Mouse (Mus musculus) monocyte, adult 5-6 weeks (primary cell): ENCODE measurements around the gene 2310034G01Rik. TPM values are rescaled to one million over a fixed set of nuclear protein-coding genes. Genes with fewer than 3 reads are reported as not detected.

Experiments used
- ATAC-seq: fragments of 153-309, 156-312 bp; replicated peaks from 2 replicates; pipeline ENCODE4 v1.8.0; 2017; ENCODE audit warnings: mild to moderate bottlenecking; ENCODE audit not compliant: low TSS enrichment, insufficient number of reproducible peaks, severe bottlenecking, poor library complexity, low FRiP score
- total RNA-seq: library from RNA; stranded (forward); fragments of 200-1000, 200-491, 200-594 nt; gene quantifications from 3 replicates; pipeline ENCODE4 v1.2.3, GENCODE M21; 2017

The 2310034G01Rik gene
- total RNA-seq, 1 experiment from 2014 or later: 1.5 TPM

GRCm38 (mm10) chr19:46363294-46364009, 13.3 kb upstream of the 2310034G01Rik start:
- ATAC-seq: no peak

GRCm38 (mm10) chr19:46362104-46362503, 12.0 kb upstream of the 2310034G01Rik start:
- ATAC-seq: no peak

DNA sequence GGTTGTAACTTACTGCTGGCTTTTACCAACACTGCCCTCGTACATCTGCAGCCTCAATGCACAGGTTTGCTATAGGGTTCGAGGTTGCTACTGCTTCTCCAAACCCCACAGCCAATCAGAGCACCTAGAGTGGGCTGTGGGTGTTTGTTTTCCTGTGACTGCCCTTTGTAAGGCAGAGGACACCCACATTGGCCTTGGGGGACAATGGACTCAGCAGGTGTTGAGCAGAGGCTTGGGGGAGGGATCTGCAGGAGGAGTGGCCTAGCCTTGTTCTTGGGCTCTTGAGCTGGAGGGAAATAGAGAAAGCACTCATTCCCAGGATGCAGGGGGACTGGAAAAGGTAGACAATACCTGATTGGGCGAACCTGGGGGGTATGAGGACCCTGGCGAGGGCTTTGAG, 8.3 kb upstream of the 2310034G01Rik start:
- ATAC-seq: no peak

DNA sequence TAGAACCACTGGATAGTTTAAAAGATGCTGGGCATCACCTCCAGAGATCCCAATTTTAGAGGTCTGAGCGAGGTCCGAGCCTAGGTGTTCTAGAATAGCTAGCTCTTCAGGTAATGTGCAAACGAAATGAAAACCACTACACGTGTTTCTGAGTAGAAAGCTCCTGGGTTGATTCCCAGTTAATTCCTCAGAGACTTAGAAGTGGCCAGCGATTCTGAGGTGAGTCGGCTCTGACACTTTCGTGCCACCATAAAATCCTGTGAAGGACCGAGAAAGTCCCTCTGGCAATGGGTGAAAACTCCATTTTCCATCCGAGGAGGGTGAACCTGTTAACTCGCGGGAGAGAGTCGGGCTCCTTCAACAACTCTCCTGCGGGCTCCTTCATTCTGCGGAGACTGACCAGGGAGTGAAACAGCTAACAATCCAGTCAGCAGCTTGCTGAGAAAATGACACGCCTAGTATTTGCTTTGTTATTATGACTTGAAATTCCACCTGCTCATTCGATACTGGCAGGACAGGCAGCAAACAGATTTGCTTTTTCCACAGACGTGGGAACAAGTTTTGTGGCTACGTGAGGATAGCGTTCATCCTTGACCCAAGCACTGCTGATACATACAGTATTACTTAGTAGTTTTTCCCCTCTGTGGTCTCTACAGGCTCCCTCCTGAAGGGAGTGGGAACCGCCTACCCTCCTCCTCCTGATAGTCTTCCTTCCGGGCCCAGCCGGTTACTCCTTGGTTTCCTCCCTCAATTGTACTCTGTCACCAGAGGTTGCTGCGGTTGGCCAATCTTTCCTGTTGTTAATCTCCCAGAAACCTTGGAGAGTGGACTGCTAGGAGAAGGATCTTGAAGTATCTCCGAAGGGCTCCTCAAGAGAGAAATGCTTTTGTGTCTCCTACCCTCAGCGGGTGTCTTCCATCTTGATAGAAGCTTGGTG, 7.5 kb upstream of the 2310034G01Rik start:
- ATAC-seq: no peak

DNA sequence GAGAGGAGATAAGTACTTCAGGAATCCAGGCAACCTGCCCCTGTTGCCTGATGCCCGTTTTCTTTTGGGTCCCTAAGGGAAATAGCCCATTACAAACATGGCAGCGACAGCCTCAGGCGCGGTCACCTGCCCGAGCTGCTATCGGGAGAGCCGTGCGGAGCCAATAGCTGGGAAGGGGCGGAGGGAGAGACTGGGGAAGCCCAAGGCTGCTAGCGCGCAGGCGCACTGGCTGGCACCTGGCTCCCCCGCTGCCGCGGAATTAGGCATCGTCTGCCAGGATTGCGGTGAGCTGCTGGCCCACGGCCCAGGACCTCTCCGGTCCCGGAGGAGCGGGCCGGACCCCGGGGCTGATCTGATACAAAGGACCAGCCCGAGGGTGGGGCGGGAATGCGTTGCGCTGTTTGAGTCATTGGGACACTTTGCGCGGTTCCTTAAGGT, 6.6 kb upstream of the 2310034G01Rik start:
- peak; percentile 90 for ATAC-seq

DNA sequence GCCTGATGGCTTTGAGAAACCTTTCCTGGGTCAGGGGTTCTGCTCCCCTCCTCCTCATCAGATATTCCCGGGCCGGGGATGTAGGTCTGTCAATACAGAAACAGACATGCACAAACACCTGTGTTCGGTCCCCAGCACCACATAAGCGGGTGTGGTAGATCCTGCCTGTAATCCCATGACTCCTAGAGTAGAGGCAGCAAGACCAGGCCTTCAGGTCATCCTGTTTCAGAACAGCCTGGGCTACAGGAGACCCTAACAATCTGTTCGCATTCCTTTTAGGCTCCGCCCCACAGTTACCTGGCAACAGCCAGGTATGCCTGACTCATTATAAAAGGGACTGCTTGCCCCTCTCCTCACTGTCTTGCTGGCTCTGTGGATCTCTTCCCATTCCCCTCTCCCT, 552 bp downstream of the 2310034G01Rik start:
- ATAC-seq: no peak

GRCm38 (mm10) chr19:46348761-46349458, 1.2 kb downstream of the 2310034G01Rik start:
- peak; percentile 54 for ATAC-seq

DNA sequence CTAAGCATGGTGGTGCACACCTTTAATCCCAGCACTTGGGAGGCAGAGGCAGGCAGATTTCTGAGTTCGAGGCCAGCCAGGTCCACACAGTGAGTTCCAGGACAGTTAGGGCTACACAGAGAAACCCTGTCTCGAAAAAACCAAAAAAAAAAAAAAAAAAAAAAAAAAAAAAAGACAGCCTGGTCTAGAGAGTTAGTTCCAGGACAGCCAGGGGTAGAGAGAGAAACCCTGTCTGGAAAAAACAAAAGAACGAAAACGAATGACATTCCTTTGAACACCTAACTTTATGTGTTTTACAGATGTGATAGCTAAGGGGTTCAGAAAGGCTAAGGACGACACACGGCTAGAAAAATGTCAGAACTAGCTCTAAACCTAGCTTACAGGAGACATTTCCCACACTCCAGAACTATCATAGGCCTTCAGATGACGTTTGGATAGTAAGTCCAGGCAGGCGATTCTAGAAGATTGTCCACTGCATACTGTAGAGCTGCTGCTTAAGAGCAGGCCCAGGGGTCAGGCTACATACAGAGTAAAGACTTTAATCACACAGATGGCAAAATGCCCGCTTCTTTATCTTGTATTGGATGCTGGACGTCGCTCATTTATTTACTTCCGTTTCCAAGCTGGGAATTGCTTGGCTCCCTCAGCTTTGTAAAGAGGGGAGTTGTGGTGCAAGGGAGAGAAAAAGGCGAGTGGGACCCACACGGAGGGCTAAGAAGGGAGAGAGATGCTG, 2.0 kb downstream of the 2310034G01Rik start:
- no peak for ATAC-seq

DNA sequence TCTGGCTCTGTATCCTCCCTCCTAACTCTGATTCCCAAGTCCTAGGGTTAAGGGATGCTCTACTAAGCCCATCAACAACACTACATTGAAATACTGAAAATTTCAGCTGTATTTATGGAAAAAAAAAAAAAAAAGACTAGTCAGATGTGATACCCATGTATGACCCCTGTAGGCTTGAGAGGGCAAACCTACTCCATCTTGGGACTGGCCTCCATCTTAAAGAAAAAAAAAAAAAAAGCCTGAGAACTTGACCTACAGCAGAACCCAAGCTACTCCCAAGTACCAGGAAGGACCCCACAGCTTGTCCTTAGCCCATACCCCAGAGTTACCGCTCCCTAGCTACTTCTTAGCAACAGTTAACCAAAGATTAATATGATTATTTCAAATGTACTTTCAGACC, 3.0 kb downstream of the 2310034G01Rik start:
- ATAC-seq: no peak

DNA sequence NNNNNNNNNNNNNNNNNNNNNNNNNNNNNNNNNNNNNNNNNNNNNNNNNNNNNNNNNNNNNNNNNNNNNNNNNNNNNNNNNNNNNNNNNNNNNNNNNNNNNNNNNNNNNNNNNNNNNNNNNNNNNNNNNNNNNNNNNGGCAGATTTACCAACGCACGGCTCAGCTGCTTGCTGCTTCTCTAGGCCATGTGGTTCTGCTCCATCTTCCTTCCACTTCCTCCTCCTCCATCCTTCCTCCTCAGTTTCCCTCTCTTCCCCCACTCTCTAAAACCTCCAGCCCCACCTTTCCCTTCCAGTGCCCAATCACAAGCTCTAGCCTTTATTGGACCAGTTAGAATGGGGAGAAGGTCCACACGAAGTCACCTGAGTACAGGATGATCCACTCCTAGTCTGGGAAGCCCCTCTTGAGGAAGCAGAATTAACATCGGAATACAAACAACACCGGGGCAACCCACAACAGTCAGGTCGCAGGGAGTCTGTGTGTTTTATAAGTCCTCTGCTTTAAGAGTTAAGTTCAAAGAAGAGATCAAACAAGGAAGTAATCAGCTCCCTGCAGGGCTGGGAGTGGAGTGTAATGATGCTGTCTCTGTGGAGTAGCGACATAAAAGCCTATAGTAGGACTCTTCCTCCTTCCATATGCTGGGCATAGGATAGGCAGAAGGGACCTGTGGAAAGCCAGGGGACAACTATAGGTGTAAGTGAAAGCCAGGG, 5.2 kb downstream of the 2310034G01Rik start:
- ATAC-seq: no peak

- ATAC-seq: peak; percentile 67
Measured at GRCm38 (mm10) chr19:46339287-46339971, 10.7 kb downstream of the 2310034G01Rik start.

- ATAC-seq: peak; percentile 1; the same call in 1 of the 2 replicates
Measured at GRCm38 (mm10) chr19:46338942-46339286, 11.2 kb downstream of the 2310034G01Rik start.

DNA sequence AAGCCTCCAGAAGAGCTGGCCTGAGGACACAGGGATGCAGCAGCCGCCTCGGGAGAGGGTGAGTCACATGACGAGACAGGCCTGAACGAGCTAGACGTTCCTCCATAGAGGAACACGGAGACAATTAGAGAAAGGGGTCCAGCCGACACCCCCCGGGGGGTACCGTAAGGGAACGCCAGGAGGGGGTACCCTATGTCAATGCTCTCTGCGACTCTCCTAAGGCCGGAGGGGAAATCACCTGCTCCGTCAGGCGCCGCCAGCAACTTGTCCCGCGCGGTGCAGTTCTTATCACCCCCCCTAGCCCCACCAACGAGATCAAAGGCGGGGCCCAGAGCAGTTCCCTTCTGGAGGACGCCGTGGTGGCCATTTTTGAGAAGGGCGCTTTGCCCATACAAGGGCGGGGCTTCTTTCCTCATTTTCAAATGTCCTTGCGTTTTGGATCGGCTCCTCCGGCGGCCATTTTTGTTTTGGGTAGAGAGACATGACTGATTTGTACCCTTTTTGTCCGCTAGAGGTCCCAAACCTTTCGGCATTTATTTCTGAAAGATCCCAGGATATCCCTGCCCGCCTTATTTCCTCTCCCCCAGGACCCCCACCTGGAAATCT, 11.7 kb downstream of the 2310034G01Rik start, which contains the start of gene Cuedc2:
Cuedc2 (minus strand) TSS at position 372 of the 606 bp plus-strand sequence.
- ATAC-seq: peak; percentile 76

DNA sequence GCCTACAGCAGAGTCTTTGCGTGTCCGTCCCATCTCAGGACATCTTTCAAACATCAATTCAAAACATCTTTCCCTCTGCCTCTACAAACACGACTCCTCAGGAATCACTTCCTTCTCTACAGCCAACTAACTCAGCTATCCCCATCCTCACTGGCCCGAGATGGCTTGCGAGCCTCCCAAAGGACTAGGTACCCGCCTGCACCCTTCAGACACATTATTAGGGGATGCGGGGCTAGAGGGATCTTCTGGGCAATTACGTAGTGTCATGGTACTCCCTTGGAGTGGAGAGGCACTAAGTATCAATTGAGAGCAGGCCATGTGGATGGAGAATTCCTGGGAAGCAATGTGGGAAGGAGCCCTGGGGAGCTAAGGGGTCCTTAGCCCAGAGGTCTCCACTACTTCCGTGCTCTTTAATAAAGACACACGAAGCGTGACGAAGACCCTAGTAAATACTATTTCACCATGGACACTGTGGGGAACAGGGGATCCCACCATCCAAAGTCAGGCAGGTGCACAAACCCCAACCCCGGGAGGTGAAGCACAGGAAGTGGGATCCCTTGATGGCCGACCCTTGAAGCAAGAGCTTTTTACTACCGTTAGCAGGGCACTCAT, 12.3 kb downstream of the 2310034G01Rik start:
- ATAC-seq: no peak

- no peak for ATAC-seq
Measured at GRCm38 (mm10) chr19:46333906-46334305, 16.2 kb downstream of the 2310034G01Rik start.

DNA sequence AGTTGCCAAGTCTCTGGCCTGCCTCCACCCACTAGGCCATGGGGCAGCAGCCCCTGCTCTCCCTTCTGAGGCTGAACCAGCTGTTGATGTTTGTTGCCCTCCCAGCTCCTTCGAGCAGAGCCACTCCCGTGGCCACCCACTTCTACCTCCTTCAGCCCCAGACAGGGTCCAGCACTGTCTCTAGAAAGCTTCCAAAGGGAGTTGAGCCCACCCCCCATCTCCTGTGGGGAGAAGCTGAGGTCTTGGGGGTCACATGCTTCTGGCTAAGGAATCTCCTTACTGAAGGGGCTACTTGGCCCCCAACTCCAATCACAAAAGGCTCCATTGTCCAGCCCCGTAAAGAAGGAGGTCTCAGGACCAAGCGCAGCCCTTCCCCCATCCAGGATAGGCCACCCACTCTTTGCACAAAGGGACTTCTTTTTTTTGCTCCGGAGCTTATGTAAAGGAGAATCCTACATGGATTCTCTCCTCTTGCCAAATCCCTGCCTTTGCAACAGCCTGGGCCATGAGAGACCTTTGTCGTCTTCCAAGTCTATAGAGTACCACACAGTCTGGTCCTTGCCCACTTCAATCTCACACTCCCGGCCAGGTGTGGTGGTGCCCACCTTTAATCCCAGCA, 17.3 kb downstream of the 2310034G01Rik start:
- no peak for ATAC-seq
